ENCODE assay signal across 9 mouse cellular contexts in genomic region chr12:27657536-27657935, GRCm38 (mm10).
DNase-seq lines count a peak whose midpoint lies in the region; ATAC-seq and TF ChIP-seq lines count a peak whose summit lies in the region.
"Had no signal": no experiment of that assay in that cellular context is flagged by ENCODE, and none has a peak within 500 bp of the region (broad histone marks: within the 10 kb centered on the region; RNA-seq: fewer than 3 reads in every experiment).

No protein-coding gene starts in this region.

- DNase-seq in adrenal gland, adult (ENCODE audit: inconsistent age in 2 of 2, low spot score in 1 of 2): peak; percentile 3 to 33
- DNase-seq in adrenal gland, adult 18-20 months (ENCODE audit: low spot score in 2 of 2): no peak
- DNase-seq in hindbrain, embryonic 14.5 days (ENCODE audit: low spot score): peak; percentile 30
- DNase-seq in midbrain, postnatal 0 days (ENCODE audit: low spot score): peak; percentile 63
- peak; percentile 5 to 28 for DNase-seq in lung, postnatal 4 days
- DNase-seq in right cerebral cortex, postnatal 4 days: no peak
- DNase-seq: liver had no signal

- no peaks in the 10 kb centered on the region for H3K9me3 ChIP-seq in hindbrain, embryonic 14.5 days (ENCODE audit: control insufficient read depth, low read length)
- no peaks in the 10 kb centered on the region for H3K9me3 ChIP-seq in hindbrain, embryonic 12.5 days (replicated peaks)
- H3K9me3 ChIP-seq in midbrain, postnatal 0 days (ENCODE audit: low read length): no peaks in the 10 kb centered on the region
- no peaks in the 10 kb centered on the region for H3K9me3 ChIP-seq in midbrain, embryonic 16.5 days (replicated peaks; ENCODE audit: control insufficient read depth, low read length, poor library complexity, severe bottlenecking)

- no peaks in the 10 kb centered on the region for H3K36me3 ChIP-seq in hindbrain, embryonic 14.5 days (replicated peaks; ENCODE audit: control insufficient read depth, insufficient read depth)
- H3K36me3 ChIP-seq in hindbrain, embryonic 12.5 days: no peaks in the 10 kb centered on the region
- no peaks in the 10 kb centered on the region for H3K36me3 ChIP-seq in midbrain, postnatal 0 days (ENCODE audit: insufficient read depth, low read length)
- no peaks in the 10 kb centered on the region for H3K36me3 ChIP-seq in midbrain, embryonic 16.5 days (ENCODE audit: control insufficient read depth, insufficient read depth, low read length)

- H3K4me1 ChIP-seq in hindbrain, embryonic 14.5 days (replicated peaks; ENCODE audit: control insufficient read depth, insufficient read depth, low read length): no peaks in the 10 kb centered on the region
- no peaks in the 10 kb centered on the region for H3K4me1 ChIP-seq in hindbrain, embryonic 12.5 days
- H3K4me1 ChIP-seq in midbrain, postnatal 0 days (ENCODE audit: insufficient read depth, low read length): no peaks in the 10 kb centered on the region
- H3K4me1 ChIP-seq in midbrain, embryonic 16.5 days (ENCODE audit: control insufficient read depth, insufficient read depth, low read length): 0 out of 2 replicates have a peak, but pooled peaks cover 6% of the 10 kb centered on the region

- 74% methylated on average over 4 of the region's 4 CpGs for WGBS in hindbrain, embryonic 14.5 days
- 92% methylated on average over 4 of the region's 4 CpGs for WGBS in hindbrain, embryonic 12.5 days
- 54% methylated on average over 4 of the region's 4 CpGs for WGBS in midbrain, postnatal 0 days
- 67% methylated on average over 4 of the region's 4 CpGs for WGBS in midbrain, embryonic 16.5 days

- H3K9ac ChIP-seq in hindbrain, embryonic 14.5 days: no peak overlapping the region
- H3K9ac ChIP-seq in hindbrain, embryonic 12.5 days: no peak overlapping the region
- no peak overlapping the region for H3K9ac ChIP-seq in midbrain, postnatal 0 days (replicated peaks; ENCODE audit: low read length, poor library complexity, severe bottlenecking)
- H3K9ac ChIP-seq in midbrain, embryonic 16.5 days (ENCODE audit: low read depth, low read length): no peak overlapping the region

- ATAC-seq in hindbrain, embryonic 14.5 days (ENCODE audit: low FRiP score): no peak
- no peak for ATAC-seq in hindbrain, embryonic 12.5 days (ENCODE audit: low FRiP score)
- ATAC-seq in midbrain, postnatal 0 days (ENCODE audit: low FRiP score): no peak
- ATAC-seq in midbrain, embryonic 16.5 days: no peak

- no peak for TF ChIP-seq CTCF in midbrain, postnatal 0 days (IDR thresholded peaks at IDR 0.05)

- H3K4me2 ChIP-seq in hindbrain, embryonic 14.5 days (replicated peaks): no peak overlapping the region
- no peak overlapping the region for H3K4me2 ChIP-seq in hindbrain, embryonic 12.5 days (replicated peaks)
- H3K4me2 ChIP-seq in midbrain, postnatal 0 days (ENCODE audit: low read depth, low read length, poor library complexity, severe bottlenecking): no peak overlapping the region
- no peak overlapping the region for H3K4me2 ChIP-seq in midbrain, embryonic 16.5 days (ENCODE audit: low read length)

- no peak overlapping the region for H3K4me3 ChIP-seq in hindbrain, embryonic 14.5 days (replicated peaks; ENCODE audit: low read length)
- no peak overlapping the region for H3K4me3 ChIP-seq in hindbrain, embryonic 12.5 days
- no peak overlapping the region for H3K4me3 ChIP-seq in midbrain, postnatal 0 days (ENCODE audit: low read depth, low read length)
- no peak overlapping the region for H3K4me3 ChIP-seq in midbrain, embryonic 16.5 days (ENCODE audit: low read depth, low read length)

- H3K27me3 ChIP-seq in hindbrain, embryonic 14.5 days (ENCODE audit: control insufficient read depth, insufficient read depth, low read length): no peaks in the 10 kb centered on the region
- H3K27me3 ChIP-seq in hindbrain, embryonic 12.5 days: no peaks in the 10 kb centered on the region
- no peaks in the 10 kb centered on the region for H3K27me3 ChIP-seq in midbrain, postnatal 0 days (ENCODE audit: insufficient read depth, low read length)
- H3K27me3 ChIP-seq in midbrain, embryonic 16.5 days (ENCODE audit: control insufficient read depth, insufficient read depth, low read depth, low read length): no peaks in the 10 kb centered on the region; the same call in 1 of the 2 replicates

- no peak overlapping the region for H3K27ac ChIP-seq in hindbrain, embryonic 14.5 days
- H3K27ac ChIP-seq in hindbrain, embryonic 12.5 days: no peak overlapping the region
- H3K27ac ChIP-seq in midbrain, postnatal 0 days (ENCODE audit: low read depth, low read length): no peak overlapping the region
- no peak overlapping the region for H3K27ac ChIP-seq in midbrain, embryonic 16.5 days (ENCODE audit: low read length)

Comparison
In these comparisons a context has a peak if more than half of its experiments do, and no peak if none do; other contexts are left out.
1. DNase-seq: peak in adrenal gland, adult (2 of 2), hindbrain, embryonic 14.5 days (single experiment), midbrain, postnatal 0 days (single experiment) and lung, postnatal 4 days (2 of 2); none in adrenal gland, adult 18-20 months (0 of 2) and right cerebral cortex, postnatal 4 days (single experiment).